Mouse (Mus musculus) kidney, postnatal 4 days (tissue): ENCODE data around the gene Itgae.

Experiments
- DNase-seq, 2 experiments: peaks; one replicate each; pipeline ENCODE4 v3.0.0; 2021; ENCODE audit warnings: mixed read lengths in 2 of 2

The Itgae gene

GRCm38 (mm10) chr11:73090283-73090682 lies at the start of gene Itgae:
Itgae (plus strand) TSS chr11:73090583.
- no peak for DNase-seq

GRCm38 (mm10) chr11:73044229-73044755 lies 46.1 kb upstream of the Itgae start:
- no peak for DNase-seq

GRCm38 (mm10) chr11:73044789-73045188 lies 45.6 kb upstream of the Itgae start:
- DNase-seq = no peak

- peak; percentile 98 for DNase-seq
Observed at GRCm38 (mm10) chr11:73047542-73047996, 42.8 kb upstream of the Itgae start, which contains the start of gene Ncbp3. Ncbp3 (plus strand) TSS chr11:73047783.

- no peak for DNase-seq
Observed at GRCm38 (mm10) chr11:73048030-73048876, 42.1 kb upstream of the Itgae start.

- peak; percentile 90 to 91 for DNase-seq
Observed at GRCm38 (mm10) chr11:73049335-73049734, 41.0 kb upstream of the Itgae start.

- no peak for DNase-seq
Observed at GRCm38 (mm10) chr11:73052795-73053194, 37.6 kb upstream of the Itgae start.

GRCm38 (mm10) chr11:73057701-73058100 lies 32.7 kb upstream of the Itgae start:
- no peak for DNase-seq

- no peak for DNase-seq
Observed at GRCm38 (mm10) chr11:73059630-73060029, 30.8 kb upstream of the Itgae start.

- no peak for DNase-seq
Observed at GRCm38 (mm10) chr11:73061413-73061812, 29.0 kb upstream of the Itgae start.

- DNase-seq = peak; percentile 66 to 71
Observed at GRCm38 (mm10) chr11:73071839-73072238, 18.5 kb upstream of the Itgae start.

- no peak for DNase-seq
Observed at GRCm38 (mm10) chr11:73076295-73076694, 14.1 kb upstream of the Itgae start.

- DNase-seq = no peak
Observed at GRCm38 (mm10) chr11:73076733-73077132, 13.7 kb upstream of the Itgae start.

- DNase-seq = no peak
Observed at GRCm38 (mm10) chr11:73077211-73077720, 13.1 kb upstream of the Itgae start.

- DNase-seq = no peak
Observed at GRCm38 (mm10) chr11:73078615-73079014, 11.8 kb upstream of the Itgae start.

GRCm38 (mm10) chr11:73080306-73080705 lies 10.1 kb upstream of the Itgae start:
- no peak for DNase-seq

- DNase-seq = no peak
Observed at GRCm38 (mm10) chr11:73084303-73084702, 6.1 kb upstream of the Itgae start.

GRCm38 (mm10) chr11:73084804-73085231 lies 5.6 kb upstream of the Itgae start:
- peak; percentile 59 to 69 for DNase-seq

- DNase-seq = peak; percentile 36 to 63
Observed at GRCm38 (mm10) chr11:73085391-73085790, 5.0 kb upstream of the Itgae start.

GRCm38 (mm10) chr11:73087700-73088480 lies 2.5 kb upstream of the Itgae start:
- DNase-seq = no peak

GRCm38 (mm10) chr11:73090826-73091225 lies 443 bp downstream of the Itgae start:
- no peak for DNase-seq

GRCm38 (mm10) chr11:73092057-73092456 lies 1.7 kb downstream of the Itgae start:
- no peak for DNase-seq

- DNase-seq = no peak
Observed at GRCm38 (mm10) chr11:73092877-73093276, 2.5 kb downstream of the Itgae start.
